Comparison of ENCODE assay signal across 23 mouse cellular contexts in the genomic region with DNA sequence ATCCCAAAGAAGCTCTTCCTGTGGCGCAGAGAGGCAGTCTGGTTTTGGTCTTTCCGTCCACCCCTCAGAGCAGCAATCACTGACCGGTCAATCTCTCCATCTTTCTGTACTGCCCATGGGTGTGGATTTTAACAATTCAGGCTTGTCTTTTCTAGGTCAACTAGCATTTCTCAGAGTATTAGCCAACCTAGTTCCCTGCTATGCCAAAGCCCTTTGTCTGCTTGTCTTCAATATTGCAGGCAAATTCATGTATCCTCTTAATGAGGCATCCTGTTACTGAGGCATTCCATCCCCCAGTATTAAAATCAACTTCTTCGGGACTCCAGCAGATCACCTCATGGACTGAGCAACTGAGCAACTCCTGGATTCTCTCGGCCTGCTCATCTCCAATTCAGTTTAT. TPM values are rescaled to one million over a fixed set of nuclear protein-coding genes. Genes with fewer than 3 reads are reported as not detected.
A peak's percentile ranks its signal among the peaks of the same experiment; 100 is the strongest.
DNase-seq lines count a peak whose midpoint lies in the region; ATAC-seq lines count a peak whose summit lies in the region.
"Had no signal": no experiment of that assay in that cellular context is flagged by ENCODE, and none has a peak within 500 bp of the region (broad histone marks: within the 10 kb centered on the region; RNA-seq: fewer than 3 reads in every experiment).

No protein-coding gene starts in this region.

- H3K9me3 ChIP-seq in forebrain, embryonic 11.5 days (ENCODE audit: control insufficient read depth, low read length): no peaks in the 10 kb centered on the region
- H3K9me3 ChIP-seq in forebrain, embryonic 14.5 days (replicated peaks; ENCODE audit: control insufficient read depth, low read length): no peaks in the 10 kb centered on the region
- H3K9me3 ChIP-seq: embryonic facial prominence, embryonic 13.5 days; embryonic facial prominence, embryonic 15.5 days; forebrain, embryonic 10.5 days; forebrain, embryonic 13.5 days; G1E had no signal

- no peak overlapping the region for H3K4me2 ChIP-seq in forebrain, embryonic 11.5 days (ENCODE audit: low read depth, low read length, severe bottlenecking)
- no peak overlapping the region for H3K4me2 ChIP-seq in forebrain, embryonic 14.5 days (ENCODE audit: low read length)
- H3K4me2 ChIP-seq: embryonic facial prominence, embryonic 13.5 days; embryonic facial prominence, embryonic 15.5 days; forebrain, embryonic 13.5 days had no signal

- H3K4me3 ChIP-seq in forebrain, embryonic 11.5 days (ENCODE audit: low read depth, low read length): no peak overlapping the region
- no peak overlapping the region for H3K4me3 ChIP-seq in forebrain, embryonic 14.5 days (ENCODE audit: low read depth, low read length)
- H3K4me3 ChIP-seq: embryonic facial prominence, embryonic 13.5 days; embryonic facial prominence, embryonic 15.5 days; erythroblast, embryonic 14.5 days; forebrain, embryonic 10.5 days; forebrain, embryonic 13.5 days had no signal

- DNase-seq in forebrain, embryonic 11.5 days (ENCODE audit: low spot score): peak; percentile 23
- DNase-seq in forebrain, embryonic 14.5 days (ENCODE audit: low spot score): no peak
- peak; percentile 84 for DNase-seq in Muller cell, postnatal 12 days (ENCODE audit: inconsistent ontology term)
- DNase-seq in retina, postnatal 1 day: peak; percentile 72
- no peak for DNase-seq in cerebellum, adult 11 months
- DNase-seq: adrenal gland, adult 2 months; adrenal gland, postnatal 10 days; adrenal gland, postnatal 25 days; B cell, adult 2 months; cerebellum, adult 11-12 months; cerebellum, adult 2 months; cerebellum, adult 9-10 months; cerebellum, postnatal 10 days; cerebellum, postnatal 25 days; embryo, embryonic 11 days had no signal

- no peaks in the 10 kb centered on the region for H3K4me1 ChIP-seq in forebrain, embryonic 11.5 days (replicated peaks; ENCODE audit: control insufficient read depth, insufficient read depth, low read length)
- H3K4me1 ChIP-seq in forebrain, embryonic 14.5 days (ENCODE audit: control insufficient read depth, insufficient read depth, low read length): no peaks in the 10 kb centered on the region
- H3K4me1 ChIP-seq: embryonic facial prominence, embryonic 13.5 days; embryonic facial prominence, embryonic 15.5 days; forebrain, embryonic 10.5 days; forebrain, embryonic 13.5 days had no signal

- H3K27me3 ChIP-seq in forebrain, embryonic 11.5 days (ENCODE audit: control insufficient read depth, insufficient read depth, low read length): no peaks in the 10 kb centered on the region
- no peaks in the 10 kb centered on the region for H3K27me3 ChIP-seq in forebrain, embryonic 14.5 days (replicated peaks; ENCODE audit: control insufficient read depth, insufficient read depth, low read length)
- H3K27me3 ChIP-seq: CH12.LX; embryonic facial prominence, embryonic 13.5 days; embryonic facial prominence, embryonic 15.5 days; forebrain, embryonic 13.5 days had no signal

- no peak overlapping the region for H3K27ac ChIP-seq in forebrain, embryonic 11.5 days (ENCODE audit: low read depth, low read length)
- H3K27ac ChIP-seq in forebrain, embryonic 14.5 days (ENCODE audit: low read depth, low read length): no peak overlapping the region
- H3K27ac ChIP-seq: embryonic facial prominence, embryonic 13.5 days; embryonic facial prominence, embryonic 15.5 days; forebrain, embryonic 10.5 days; forebrain, embryonic 13.5 days had no signal

- no peak overlapping the region for H3K9ac ChIP-seq in forebrain, embryonic 11.5 days (ENCODE audit: low read length)
- no peak overlapping the region for H3K9ac ChIP-seq in forebrain, embryonic 14.5 days (ENCODE audit: low read length)
- H3K9ac ChIP-seq: embryonic facial prominence, embryonic 13.5 days; embryonic facial prominence, embryonic 15.5 days; forebrain, embryonic 13.5 days had no signal

- ATAC-seq in forebrain, embryonic 11.5 days (replicated peaks; ENCODE audit: low FRiP score): no peak
- no peak for ATAC-seq in forebrain, embryonic 14.5 days
- ATAC-seq: forebrain, embryonic 13.5 days; forebrain, embryonic 16.5 days had no signal

- H3K36me3 ChIP-seq in forebrain, embryonic 11.5 days (ENCODE audit: control insufficient read depth, insufficient read depth, low read length): no peaks in the 10 kb centered on the region
- no peaks in the 10 kb centered on the region for H3K36me3 ChIP-seq in forebrain, embryonic 14.5 days (ENCODE audit: control insufficient read depth, insufficient read depth, low read length)
- H3K36me3 ChIP-seq: embryonic facial prominence, embryonic 13.5 days; embryonic facial prominence, embryonic 15.5 days; forebrain, embryonic 10.5 days; G1E had no signal

- 87% methylated on average over 5 of the region's 5 CpGs for WGBS in forebrain, embryonic 11.5 days
- 88% methylated on average over 5 of the region's 5 CpGs for WGBS in forebrain, embryonic 14.5 days

RNA-seq across cellular contexts. Expression of a gene that starts 33.9 kb away (rescaled TPM):
- polyA plus RNA-seq in forebrain, embryonic 11.5 days (2014; fragmentation: Nextera tagmentation; extraction: Ambion mirVana): 7.0 and 8.1 TPM in 2 replicates
- 10.8 and 15.5 TPM in 2 replicates for polyA plus RNA-seq in forebrain, embryonic 14.5 days (2014; fragmentation: Nextera tagmentation; extraction: Ambion mirVana)

Comparison
In these comparisons a context has a peak if more than half of its experiments do, and no peak if none do; other contexts are left out.
1. DNase-seq: peak in forebrain, embryonic 11.5 days (single experiment), Muller cell, postnatal 12 days (single experiment) and retina, postnatal 1 day (single experiment); none in forebrain, embryonic 14.5 days (single experiment) and cerebellum, adult 11 months (single experiment).